Mouse (Mus musculus) skeletal muscle tissue, postnatal 0 days (tissue): ENCODE measurements around the gene Gm20909. TPM values are rescaled to one million over a fixed set of nuclear protein-coding genes. Genes with fewer than 3 reads are reported as not detected.

Experiments used
- polyA plus RNA-seq: library from polyadenylated mRNA; unstranded; fragments of >200 nt; fragmentation: Nextera tagmentation; extraction: Ambion mirVana; gene quantifications from 2 replicates; pipeline ENCODE4 v1.2.1, GENCODE M21; 2015

Gm20909 gene
- not detected in 2 replicates for polyA plus RNA-seq

DNA sequence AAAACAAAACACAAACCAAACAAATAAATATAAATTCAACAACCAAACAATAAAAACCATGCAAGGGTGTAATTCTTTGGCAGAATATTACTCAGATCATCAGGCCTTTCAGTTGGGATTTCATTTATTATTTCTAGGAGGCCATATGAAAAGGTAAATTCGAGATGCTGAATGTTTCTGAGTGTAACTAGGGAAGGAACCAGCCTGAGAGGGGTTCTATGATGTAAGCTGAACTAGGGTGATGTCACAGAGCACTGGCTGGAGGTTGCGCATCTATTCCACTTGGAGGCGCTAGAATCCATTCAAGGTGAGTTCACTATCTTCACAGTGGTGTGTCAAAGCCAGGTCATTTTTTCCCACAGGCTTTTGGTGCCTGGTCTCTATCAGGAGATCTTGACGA is at the start of gene Gm20909:
TSS of gene Gm20909 (plus strand) at position 301 of the 400 bp plus-strand sequence.

Other genes with a start within 250 kb of the Gm20909 start
- gene Gm29866, start 170.9 kb upstream of the Gm20909 start, polyA plus RNA-seq, result not detected in 2 replicates
- gene Gm20865, start 77.0 kb downstream of the Gm20909 start, polyA plus RNA-seq, result not detected in 2 replicates